Mouse (Mus musculus) adipocyte (in vitro differentiated cells): Measurements from ENCODE around the gene Esr1.
"Not testable (repeated sequence)": the region's sequence is repeated elsewhere in the genome, so short reads cannot be mapped to it uniquely, and the experiment has no call there.

ENCODE experiments used
- DNase-seq: peaks from one replicate; pipeline ENCODE4 v3.0.0-alpha.2; 2016; ENCODE audit warnings: low spot score

Gene Esr1

GRCm38 (mm10) chr10:4694336-4694865, 83.0 kb downstream of the Esr1 start:
- DNase-seq = peak; percentile 74

- DNase-seq = no peak
Observed at GRCm38 (mm10) chr10:4709915-4710314, 98.5 kb downstream of the Esr1 start.

- DNase-seq = no peak
Observed at GRCm38 (mm10) chr10:4711434-4711833, 100.0 kb downstream of the Esr1 start.

GRCm38 (mm10) chr10:4712061-4712908, 100.9 kb downstream of the Esr1 start:
- no peak for DNase-seq

GRCm38 (mm10) chr10:4713398-4713797, 102.0 kb downstream of the Esr1 start:
- DNase-seq = no peak

- DNase-seq = no peak
Observed at GRCm38 (mm10) chr10:4724851-4725250, 113.5 kb downstream of the Esr1 start.

- DNase-seq = no peak
Observed at GRCm38 (mm10) chr10:4726141-4726540, 114.7 kb downstream of the Esr1 start.

GRCm38 (mm10) chr10:4732328-4732727, 120.9 kb downstream of the Esr1 start:
- no peak for DNase-seq

- no peak for DNase-seq
Observed at GRCm38 (mm10) chr10:4733987-4734386, 122.6 kb downstream of the Esr1 start.

GRCm38 (mm10) chr10:4734942-4735341, 123.5 kb downstream of the Esr1 start:
- no peak for DNase-seq

GRCm38 (mm10) chr10:4738311-4738710, 126.9 kb downstream of the Esr1 start:
- DNase-seq = no peak

- DNase-seq = not testable (repeated sequence)
Observed at GRCm38 (mm10) chr10:4751091-4751490, 139.7 kb downstream of the Esr1 start.

- DNase-seq = no peak
Observed at GRCm38 (mm10) chr10:4752977-4753376, 141.6 kb downstream of the Esr1 start.

GRCm38 (mm10) chr10:4775541-4775940, 164.1 kb downstream of the Esr1 start:
- no peak for DNase-seq

- DNase-seq = peak; percentile 63
Observed at GRCm38 (mm10) chr10:4776007-4776713, 164.8 kb downstream of the Esr1 start.

GRCm38 (mm10) chr10:4776714-4777090, 165.3 kb downstream of the Esr1 start:
- no peak for DNase-seq

GRCm38 (mm10) chr10:4777996-4778395, 166.6 kb downstream of the Esr1 start:
- no peak for DNase-seq

GRCm38 (mm10) chr10:4780926-4781325, 169.5 kb downstream of the Esr1 start:
- no peak for DNase-seq

- no peak for DNase-seq
Observed at GRCm38 (mm10) chr10:4787003-4787628, 175.7 kb downstream of the Esr1 start.

- DNase-seq = no peak
Observed at GRCm38 (mm10) chr10:4798268-4798808, 186.9 kb downstream of the Esr1 start.

GRCm38 (mm10) chr10:4824366-4824765, 213.0 kb downstream of the Esr1 start:
- DNase-seq = no peak

GRCm38 (mm10) chr10:4830592-4830991, 219.2 kb downstream of the Esr1 start:
- DNase-seq = no peak
